Mouse (Mus musculus) erythroblast, adult 5-6 weeks (primary cell): ENCODE measurements at regions not wholly inside any gene's neighbourhood (a gene's known extent, or its start where the extent isn't known, plus 50 kb on each side); places are given as distances from the start of the nearest gene placed in this dataset.

Source experiments
- ATAC-seq: replicated peaks from 2 replicates; pipeline ENCODE4 v1.8.0; 2016; ENCODE audit warnings: moderate number of reproducible peaks, mild to moderate bottlenecking, moderate TSS enrichment, inconsistent platforms; ENCODE audit not compliant: poor library complexity, low FRiP score, severe bottlenecking

DNA sequence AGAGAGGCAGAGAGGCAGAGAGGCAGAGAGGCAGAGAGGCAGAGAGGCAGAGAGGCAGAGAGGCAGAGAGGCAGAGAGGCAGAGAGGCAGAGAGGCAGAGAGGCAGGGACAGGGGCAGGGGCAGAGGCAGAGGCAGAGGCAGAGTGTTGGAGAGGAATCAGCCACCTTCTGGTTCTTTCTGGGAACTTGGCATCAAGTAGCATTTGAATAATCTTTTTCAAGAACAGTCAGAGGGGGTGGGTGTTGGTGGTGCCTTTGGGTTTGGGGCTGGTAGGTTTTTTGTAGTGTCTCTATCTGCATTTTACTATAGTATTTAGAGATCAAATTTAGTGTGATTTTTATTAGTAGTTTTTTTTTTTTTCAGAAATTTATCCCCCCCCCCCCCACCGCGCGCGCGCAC is 249.3 kb upstream of the Cnr1 start:
- ATAC-seq, result no peak

DNA sequence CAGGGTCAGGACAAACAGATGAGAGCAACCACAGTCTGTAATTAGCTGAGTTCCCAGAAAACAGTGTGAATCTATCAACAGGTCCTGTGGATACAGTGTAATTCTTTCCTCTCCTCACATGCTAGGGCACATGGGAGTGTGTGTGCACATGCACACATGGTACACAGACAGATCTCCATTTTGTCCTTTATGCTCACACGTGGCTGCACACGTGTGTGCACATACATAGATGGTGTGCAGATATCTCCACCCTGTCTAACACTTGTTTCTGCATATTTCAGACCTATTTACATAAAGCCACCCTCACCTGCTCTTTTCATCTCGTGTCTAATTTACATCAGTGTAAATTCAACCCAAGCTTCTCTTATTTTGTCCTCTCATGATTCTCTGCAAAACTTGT is 245.0 kb upstream of the Cnr1 start:
- no peak for ATAC-seq

- ATAC-seq, result no peak
These were observed 238.3 kb upstream of the Cnr1 start for GRCm38 (mm10) chr4:33686135-33686534.

- no peak for ATAC-seq
These were observed 237.0 kb upstream of the Cnr1 start for GRCm38 (mm10) chr4:33687434-33687833.

DNA sequence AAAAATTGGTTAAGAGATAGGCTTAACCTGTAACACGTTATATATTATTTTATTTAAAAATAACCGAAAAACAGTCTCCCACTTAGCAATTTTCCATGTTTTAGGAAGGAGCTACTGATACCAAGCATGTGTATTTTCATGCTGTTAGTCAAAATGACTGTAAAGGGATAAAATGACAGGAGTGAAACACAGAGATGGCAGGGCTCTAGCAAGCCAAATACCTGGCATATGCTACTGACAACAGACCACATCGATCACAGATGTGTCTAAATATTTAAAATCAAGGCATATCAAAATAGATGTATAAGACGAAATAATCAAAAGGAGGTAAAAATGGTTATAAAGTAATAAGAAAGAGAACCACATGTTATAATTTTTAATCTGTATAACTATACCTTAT is 231.0 kb upstream of the Cnr1 start:
- ATAC-seq, result no peak

GRCm38 (mm10) chr4:33696969-33697368 is 227.4 kb upstream of the Cnr1 start:
- no peak for ATAC-seq

GRCm38 (mm10) chr4:33702028-33702666 is 222.2 kb upstream of the Cnr1 start:
- no peak for ATAC-seq

- no peak for ATAC-seq
These were observed 218.7 kb upstream of the Cnr1 start for GRCm38 (mm10) chr4:33705722-33706121.

DNA sequence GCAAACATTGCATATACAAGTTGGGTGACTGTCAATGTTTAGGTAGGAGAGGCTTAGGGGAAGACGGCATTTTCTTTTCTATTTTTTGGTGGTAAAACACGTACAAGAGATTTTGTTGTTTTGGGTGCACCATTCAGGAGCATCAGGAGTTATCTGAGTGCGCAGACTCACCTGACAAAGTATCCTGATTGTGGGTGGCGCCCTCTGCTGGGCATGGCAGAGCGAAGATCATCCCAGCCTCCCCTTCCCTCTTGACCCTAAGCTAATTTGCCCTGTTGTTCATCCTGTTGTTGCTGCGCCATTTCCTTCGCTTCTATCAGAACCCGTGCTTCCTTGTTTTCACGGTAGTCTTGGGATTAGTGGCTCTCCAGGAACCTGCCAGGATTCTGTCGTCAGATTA is 217.6 kb upstream of the Cnr1 start:
- ATAC-seq, result no peak

DNA sequence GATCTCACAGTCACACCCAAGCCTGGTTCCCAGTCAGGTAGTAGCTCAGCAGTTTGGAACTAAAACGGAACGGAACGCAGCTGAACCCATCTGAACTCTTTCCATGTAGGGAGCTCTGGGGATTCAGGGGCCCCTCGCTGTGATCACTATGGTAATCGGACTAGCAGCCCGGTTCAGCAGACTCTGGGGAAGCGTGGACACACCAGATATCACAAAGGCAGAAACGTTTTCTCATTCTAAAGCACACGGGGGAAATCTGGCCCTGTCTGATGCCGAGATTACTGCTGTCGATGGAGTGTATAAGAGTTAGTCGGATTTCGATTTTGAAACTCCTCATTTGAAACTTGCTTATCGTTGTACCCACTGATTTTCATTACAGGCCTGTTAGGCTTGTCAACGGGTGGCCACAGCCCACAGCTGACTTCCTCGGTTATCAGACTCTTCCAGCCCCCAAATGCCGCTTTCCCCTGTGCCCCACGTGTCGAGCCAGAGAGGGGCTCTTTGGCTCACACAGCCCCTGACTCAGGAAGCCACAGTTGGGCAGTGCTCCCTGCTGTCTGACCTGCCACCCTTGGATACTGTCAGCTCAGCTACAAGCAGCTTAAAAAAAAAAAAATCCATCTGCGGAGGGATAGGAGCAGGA is 207.8 kb upstream of the Cnr1 start:
- no peak for ATAC-seq

DNA sequence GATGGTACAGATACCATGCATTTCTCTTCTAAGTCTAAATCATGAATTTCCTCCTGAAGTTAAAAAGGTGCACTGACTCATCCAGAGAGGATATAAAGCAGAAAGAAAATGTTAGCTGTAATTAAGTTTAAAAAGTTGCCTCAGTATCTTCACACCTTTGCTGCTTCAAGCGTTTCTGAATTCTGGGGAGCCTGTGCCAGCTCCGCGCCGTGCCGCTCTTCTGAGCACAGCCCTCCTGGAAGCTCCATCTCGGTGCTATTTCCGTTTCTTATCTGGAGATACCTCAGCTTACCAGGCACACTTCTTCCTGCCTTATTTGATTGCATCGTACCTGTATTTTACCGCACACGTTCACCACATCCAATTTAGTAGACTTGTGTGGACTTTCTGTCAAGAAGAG is 203.4 kb upstream of the Cnr1 start:
- no peak for ATAC-seq

DNA sequence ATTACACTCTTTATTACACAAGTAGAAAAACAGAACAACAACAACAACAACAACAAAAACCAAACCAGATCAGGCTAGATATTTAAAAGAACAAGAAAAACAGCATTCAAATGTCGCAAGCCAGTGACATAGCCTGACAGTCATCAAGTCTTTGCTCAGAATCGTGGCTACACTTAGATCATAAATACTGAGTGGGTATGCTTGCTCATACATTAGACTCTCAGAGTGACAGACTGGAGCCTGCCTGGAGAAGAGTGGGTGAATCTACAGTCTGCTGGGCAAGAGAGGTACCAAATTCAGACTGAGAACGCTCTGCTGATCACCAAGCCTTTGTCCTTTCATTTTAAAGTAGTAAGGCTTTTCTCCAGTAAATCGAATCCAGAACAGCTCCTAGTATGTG is 202.4 kb upstream of the Cnr1 start:
- no peak for ATAC-seq

DNA sequence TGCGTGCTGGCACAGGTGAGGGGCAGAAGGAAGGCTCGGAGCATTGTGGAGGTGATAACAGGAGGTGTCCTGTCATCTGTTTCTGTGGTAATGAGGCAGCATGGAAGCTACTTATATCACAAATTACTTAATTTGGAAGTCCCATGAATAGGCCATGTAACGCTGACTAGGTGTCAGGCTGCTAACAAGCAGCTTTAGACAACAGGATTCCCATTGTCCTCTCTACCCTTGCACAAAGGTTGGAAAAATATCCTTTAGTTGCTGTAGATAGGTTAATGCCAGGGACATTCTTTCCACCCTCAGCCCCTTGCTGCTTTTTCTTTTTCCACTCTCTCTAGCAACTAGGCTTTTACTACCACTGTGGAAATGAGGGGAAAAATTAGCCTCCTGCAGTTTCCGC is 192.6 kb upstream of the Cnr1 start:
- ATAC-seq, result no peak

DNA sequence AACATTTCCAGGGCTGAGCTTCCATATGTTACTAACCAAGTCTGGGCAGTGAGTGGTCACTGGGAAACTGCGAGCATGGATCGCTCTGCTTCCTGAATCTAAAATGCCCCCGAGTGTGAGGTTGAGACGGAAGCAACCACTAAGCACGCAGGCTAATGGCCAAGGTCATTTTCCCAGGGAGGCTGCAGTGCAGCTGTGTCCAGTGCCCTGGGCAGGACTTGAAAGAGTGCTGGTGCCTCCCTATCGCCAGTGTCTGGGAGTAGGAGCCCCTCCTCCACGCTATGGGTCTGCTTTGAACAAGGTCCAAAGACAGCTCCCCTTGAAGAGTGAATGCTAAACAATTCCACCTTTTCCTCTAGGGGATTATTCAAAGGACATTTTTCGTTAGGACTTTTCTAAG is 189.5 kb upstream of the Cnr1 start:
- no peak for ATAC-seq

GRCm38 (mm10) chr4:33735442-33735966 is 188.9 kb upstream of the Cnr1 start:
- ATAC-seq, result no peak

DNA sequence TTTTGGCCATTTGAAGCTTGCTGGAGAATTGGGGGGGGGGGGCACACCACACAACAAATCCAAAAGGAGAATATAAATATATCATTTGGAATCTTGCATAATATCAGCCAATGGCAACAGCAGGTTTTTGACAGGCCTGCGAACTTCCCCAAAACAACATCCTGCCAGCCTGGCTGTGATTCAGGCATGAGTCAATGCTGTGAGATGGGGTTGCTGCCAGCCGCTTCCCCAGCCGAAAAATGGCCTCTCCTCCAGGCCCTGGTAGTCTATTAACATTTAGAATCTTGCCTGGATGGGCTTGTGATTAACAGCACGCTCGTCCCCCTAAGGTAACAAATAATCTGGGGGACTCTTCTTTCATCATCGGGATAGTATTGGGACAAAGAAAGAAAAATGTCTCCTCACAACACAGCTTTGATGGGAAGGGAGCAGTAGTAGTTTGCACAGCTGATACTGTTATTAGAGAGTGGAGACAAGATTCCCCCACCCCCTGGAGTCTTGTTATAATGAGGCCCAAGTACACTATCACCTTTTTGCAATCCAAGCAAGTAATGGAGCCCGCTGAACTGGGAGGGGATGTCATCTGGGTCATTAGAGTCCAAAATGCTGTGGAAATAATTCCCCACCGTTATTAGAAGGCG is 188.2 kb upstream of the Cnr1 start:
- no peak for ATAC-seq

- no peak for ATAC-seq
These were observed 187.1 kb upstream of the Cnr1 start for GRCm38 (mm10) chr4:33737337-33737736.

DNA sequence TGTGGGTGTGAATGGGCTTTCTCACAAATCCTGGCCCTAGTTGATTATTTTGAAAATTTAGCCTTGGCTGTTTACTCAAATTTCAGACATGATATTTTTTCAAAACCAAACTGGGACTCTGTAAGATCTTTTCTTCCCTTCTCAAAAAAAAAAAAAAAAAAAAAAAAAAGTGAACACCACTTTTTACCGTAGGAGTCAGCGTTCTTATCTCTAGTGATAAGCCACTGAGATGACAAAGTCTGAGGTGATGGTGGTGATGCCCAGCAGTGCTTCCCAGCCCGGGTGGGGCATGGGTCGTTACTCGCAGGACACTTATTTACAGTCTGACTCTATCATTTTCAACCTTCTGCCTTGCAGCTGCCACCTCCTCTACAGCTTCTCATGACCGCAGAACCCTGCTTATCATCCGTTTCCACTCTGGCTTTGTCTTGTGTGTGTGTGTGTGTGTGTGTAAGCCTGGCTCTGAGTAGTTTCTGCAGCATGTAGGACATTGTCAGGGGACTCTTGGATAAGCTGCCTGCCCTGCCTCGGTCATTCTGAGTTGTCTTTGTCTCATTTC is 186.5 kb upstream of the Cnr1 start:
- ATAC-seq, result no peak

DNA sequence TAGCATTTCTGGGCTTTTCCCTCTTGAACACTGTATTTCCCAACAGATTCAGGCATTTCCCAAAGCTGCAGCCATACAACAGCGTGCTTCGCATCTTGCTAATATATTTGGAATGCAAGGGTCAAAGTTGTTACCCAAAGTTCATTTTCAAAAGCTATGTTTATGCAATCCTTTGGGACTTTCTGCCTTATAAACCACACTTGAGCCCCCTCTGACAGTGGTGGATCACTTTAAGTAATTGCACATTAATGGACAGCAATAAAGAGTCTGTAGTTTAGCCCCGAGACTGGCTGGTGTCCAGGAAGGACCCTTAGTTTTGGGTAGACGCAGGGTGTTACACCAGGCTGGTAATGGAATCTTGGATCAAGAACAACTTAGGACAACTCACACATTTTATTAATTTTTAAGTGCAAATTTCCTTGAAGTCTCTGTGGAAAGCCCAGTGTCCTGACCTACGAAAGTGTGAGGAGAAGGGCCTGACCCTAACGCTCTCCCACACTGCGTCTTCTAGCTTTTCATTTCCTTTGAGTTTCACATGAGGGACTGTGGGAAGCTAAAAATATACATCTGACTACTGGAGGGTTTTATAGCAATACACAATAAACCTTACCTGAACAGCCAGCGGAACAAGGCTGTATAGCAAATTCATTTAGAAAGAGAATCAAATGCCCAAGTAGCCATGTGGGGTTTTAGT is 185.0 kb upstream of the Cnr1 start:
- no peak for ATAC-seq

GRCm38 (mm10) chr4:33740982-33741381 is 183.4 kb upstream of the Cnr1 start:
- ATAC-seq, result no peak
